Mouse (Mus musculus) spleen, adult 2 months (tissue): ENCODE measurements at regions not wholly inside any gene's neighbourhood (a gene's known extent, or its start where the extent isn't known, plus 50 kb on each side); places are given as distances from the start of the nearest gene placed in this dataset.

Experiments
- DNase-seq, 2 experiments: peaks; one replicate each; pipeline versions ENCODE4 v3.0.0 to v3.0.0-alpha.2; 2012 to 2021; ENCODE audit warnings: low spot score in 2 of 2, low read depth in 1 of 2
- H3K27ac ChIP-seq: fragments of 200-500 bp; 2 replicates; pipeline ENCODE4 v1.5.1; 2012; ENCODE audit warnings: low read length, inconsistent platforms; ENCODE audit not compliant: insufficient read depth
- H3K27me3 ChIP-seq: fragments of 200-500 bp; 2 replicates; pipeline ENCODE4 v1.6.1; 2012; ENCODE audit warnings: mild to moderate bottlenecking, moderate library complexity, low read length, inconsistent platforms; ENCODE audit not compliant: control insufficient read depth, insufficient read depth
- H3K36me3 ChIP-seq: fragments of 200-500 bp; 2 replicates; pipeline ENCODE4 v1.6.1; 2012; ENCODE audit warnings: mild to moderate bottlenecking, low read length, inconsistent platforms; ENCODE audit not compliant: control insufficient read depth, insufficient read depth
- H3K4me1 ChIP-seq: fragments of 200-500 bp; 2 replicates; pipeline ENCODE4 v1.6.1; 2011; ENCODE audit warnings: inconsistent platforms; ENCODE audit not compliant: control insufficient read depth, insufficient read depth, insufficient read length
- H3K4me3 ChIP-seq: fragments of 200-500 bp; 2 replicates; pipeline ENCODE4 v1.5.1; 2011; ENCODE audit warnings: mild to moderate bottlenecking, inconsistent platforms; ENCODE audit not compliant: insufficient read depth, insufficient read length; ENCODE audit errors: extremely low read depth
- CTCF ChIP-seq: fragments of 200-500 bp; IDR thresholded peaks from 2 replicates; pipeline ENCODE4 v1.5.1; 2011; ENCODE audit warnings: mild to moderate bottlenecking, inconsistent platforms; ENCODE audit not compliant: insufficient read depth, insufficient read length, insufficient replicate concordance; ENCODE audit errors: extremely low read depth
- POLR2A ChIP-seq: fragments of 200-500 bp; IDR thresholded peaks from 2 replicates; pipeline ENCODE4 v1.6.1; 2011; ENCODE audit warnings: low read depth, low read length, inconsistent platforms
- WGBS: fragments of 180-500 bp; shearing (Covaris S2); methylation state at CpG from one replicate; pipeline ENCODE4 v1.1.7; 2018; 5-methylcytosine and 5-hydroxymethylcytosine counted together

GRCm38 (mm10) chr11:24643439-24644109, 565.7 kb downstream of the Bcl11a start:
- no peak for TF ChIP-seq POLR2A
- TF ChIP-seq CTCF: no peak
- Histone ChIP-seq H3K4me1 (no peaks in the 10 kb centered on the region), H3K27me3 (no peaks in the 10 kb centered on the region), H3K36me3 (no peaks in the 10 kb centered on the region), H3K4me3 (no peak overlapping the region), H3K27ac (no peak overlapping the region)
- WGBS: 76% methylated on average over 11 of the region's 11 CpGs
- DNase-seq: no peak

- WGBS: 78% methylated on average over 3 of the region's 3 CpGs
- no peaks in the 10 kb centered on the region for H3K4me1 ChIP-seq
- no peaks in the 10 kb centered on the region for H3K36me3 ChIP-seq
- DNase-seq: no peak
- H3K27ac ChIP-seq: no peak overlapping the region
- TF ChIP-seq CTCF: no peak
- TF ChIP-seq POLR2A: no peak
- H3K27me3 ChIP-seq: no peaks in the 10 kb centered on the region
- H3K4me3 ChIP-seq: no peak overlapping the region
Observed at GRCm38 (mm10) chr11:24652852-24653251, 575.0 kb downstream of the Bcl11a start.

- 92% methylated on average over 4 of the region's 4 CpGs for WGBS
- no peaks in the 10 kb centered on the region for H3K36me3 ChIP-seq
- H3K27me3 ChIP-seq: no peaks in the 10 kb centered on the region
- H3K4me1 ChIP-seq: no peaks in the 10 kb centered on the region
- no peak overlapping the region for H3K27ac ChIP-seq
- TF ChIP-seq POLR2A (no peak), CTCF (no peak)
- DNase-seq: no peak
- H3K4me3 ChIP-seq: no peak overlapping the region
Observed at GRCm38 (mm10) chr11:24664082-24664481, 586.2 kb downstream of the Bcl11a start.

- WGBS: 92% methylated on average over 2 of the region's 2 CpGs
Observed at GRCm38 (mm10) chr11:24665310-24665709, 587.5 kb downstream of the Bcl11a start.

GRCm38 (mm10) chr11:24671662-24672061, 593.8 kb downstream of the Bcl11a start:
- Histone ChIP-seq H3K27me3 (no peaks in the 10 kb centered on the region), H3K4me1 (no peaks in the 10 kb centered on the region), H3K4me3 (no peak overlapping the region), H3K36me3 (no peaks in the 10 kb centered on the region), H3K27ac (no peak overlapping the region)
- TF ChIP-seq POLR2A (no peak), CTCF (no peak)
- 88% methylated on average over 4 of the region's 4 CpGs for WGBS
- no peak for DNase-seq

More at GRCm38 (mm10) chr11:24665310-24665709, 587.5 kb downstream of the Bcl11a start:
- H3K27me3 ChIP-seq: no peaks in the 10 kb centered on the region
- no peaks in the 10 kb centered on the region for H3K36me3 ChIP-seq
- H3K4me3 ChIP-seq: no peak overlapping the region
- no peak overlapping the region for H3K27ac ChIP-seq
- TF ChIP-seq POLR2A: no peak
- no peak for TF ChIP-seq CTCF
- H3K4me1 ChIP-seq: no peaks in the 10 kb centered on the region
- no peak for DNase-seq

- Histone ChIP-seq H3K27ac (no peak overlapping the region), H3K4me1 (no peaks in the 10 kb centered on the region), H3K27me3 (no peaks in the 10 kb centered on the region), H3K36me3 (no peaks in the 10 kb centered on the region), H3K4me3 (no peak overlapping the region)
- TF ChIP-seq CTCF (no peak), POLR2A (no peak)
- WGBS: 85% methylated on average over 7 of the region's 7 CpGs
- no peak for DNase-seq
Observed at GRCm38 (mm10) chr11:24673248-24674207, 595.7 kb downstream of the Bcl11a start.
